ENCODE assay signal across 12 mouse cellular contexts in genomic region chr1:74084752-74085151, GRCm38 (mm10). TPM values are rescaled to one million over a fixed set of nuclear protein-coding genes. Genes with fewer than 3 reads are reported as not detected.
DNase-seq lines count a peak whose midpoint lies in the region; ATAC-seq lines count a peak whose summit lies in the region.
"Had no signal": no experiment of that assay in that cellular context is flagged by ENCODE, and none has a peak within 500 bp of the region (broad histone marks: within the 10 kb centered on the region; RNA-seq: fewer than 3 reads in every experiment).

No protein-coding gene starts in this region.

- no peak overlapping the region for H3K4me3 ChIP-seq in heart, embryonic 16.5 days (ENCODE audit: low read length)
- H3K4me3 ChIP-seq in midbrain, embryonic 10.5 days, result no peak overlapping the region
- H3K4me3 ChIP-seq in midbrain, embryonic 14.5 days (replicated peaks; ENCODE audit: low read depth, low read length), result no peak overlapping the region
- H3K4me3 ChIP-seq in embryonic facial prominence, embryonic 13.5 days, result no peak overlapping the region
- H3K4me3 ChIP-seq in stomach, embryonic 15.5 days (replicated peaks), result no peak overlapping the region
- H3K4me3 ChIP-seq: neural tube, embryonic 12.5 days had no signal

- WGBS in heart, embryonic 16.5 days, result 47% methylated on average over 5 of the region's 5 CpGs
- 50% methylated on average over 5 of the region's 5 CpGs for WGBS in midbrain, embryonic 10.5 days
- 43% methylated on average over 5 of the region's 5 CpGs for WGBS in midbrain, embryonic 14.5 days
- 54% methylated on average over 5 of the region's 5 CpGs for WGBS in embryonic facial prominence, embryonic 13.5 days
- 36% methylated on average over 5 of the region's 5 CpGs for WGBS in stomach, embryonic 15.5 days

- H3K36me3 ChIP-seq in heart, embryonic 16.5 days (ENCODE audit: control insufficient read depth, insufficient read depth), result no peaks in the 10 kb centered on the region
- no peaks in the 10 kb centered on the region for H3K36me3 ChIP-seq in midbrain, embryonic 10.5 days
- no peaks in the 10 kb centered on the region for H3K36me3 ChIP-seq in midbrain, embryonic 14.5 days (ENCODE audit: control insufficient read depth, insufficient read depth, low read length)
- H3K36me3 ChIP-seq in embryonic facial prominence, embryonic 13.5 days, result no peaks in the 10 kb centered on the region
- H3K36me3 ChIP-seq in stomach, embryonic 15.5 days, result no peaks in the 10 kb centered on the region
- H3K36me3 ChIP-seq: G1E; neural tube, embryonic 12.5 days had no signal

- H3K4me1 ChIP-seq in heart, embryonic 16.5 days (ENCODE audit: control insufficient read depth, insufficient read depth, low read length), result peaks cover 32% of the 10 kb centered on the region
- peaks cover 43% of the 10 kb centered on the region for H3K4me1 ChIP-seq in midbrain, embryonic 10.5 days
- H3K4me1 ChIP-seq in midbrain, embryonic 14.5 days (ENCODE audit: control insufficient read depth, insufficient read depth, low read length), result no peaks in the 10 kb centered on the region
- H3K4me1 ChIP-seq in embryonic facial prominence, embryonic 13.5 days, result peaks cover 72% of the 10 kb centered on the region
- peaks cover 36% of the 10 kb centered on the region for H3K4me1 ChIP-seq in stomach, embryonic 15.5 days

- peak overlapping the region; percentile 12 for H3K27ac ChIP-seq in heart, embryonic 16.5 days (ENCODE audit: low read length)
- peak overlapping the region; percentile 65 for H3K27ac ChIP-seq in midbrain, embryonic 10.5 days (replicated peaks)
- H3K27ac ChIP-seq in midbrain, embryonic 14.5 days (replicated peaks; ENCODE audit: low read depth, low read length), result no peak overlapping the region
- peak overlapping the region; percentile 66; the same call in 1 of the 2 replicates for H3K27ac ChIP-seq in embryonic facial prominence, embryonic 13.5 days
- H3K27ac ChIP-seq in stomach, embryonic 15.5 days, result peak overlapping the region; percentile 67
- H3K27ac ChIP-seq: neural tube, embryonic 12.5 days had no signal

- H3K27me3 ChIP-seq in heart, embryonic 16.5 days (ENCODE audit: control insufficient read depth, insufficient read depth, low read length), result no peaks in the 10 kb centered on the region
- peaks cover 11% of the 10 kb centered on the region; the same call in 1 of the 2 replicates for H3K27me3 ChIP-seq in midbrain, embryonic 10.5 days (ENCODE audit: low read depth, poor library complexity, severe bottlenecking)
- H3K27me3 ChIP-seq in midbrain, embryonic 14.5 days (ENCODE audit: control insufficient read depth, insufficient read depth, low read length), result no peaks in the 10 kb centered on the region
- no peaks in the 10 kb centered on the region for H3K27me3 ChIP-seq in embryonic facial prominence, embryonic 13.5 days
- H3K27me3 ChIP-seq in stomach, embryonic 15.5 days (replicated peaks), result no peaks in the 10 kb centered on the region
- H3K27me3 ChIP-seq: neural tube, embryonic 12.5 days had no signal

- H3K9ac ChIP-seq in heart, embryonic 16.5 days (ENCODE audit: low read length), result no peak overlapping the region
- H3K9ac ChIP-seq in midbrain, embryonic 14.5 days (replicated peaks; ENCODE audit: low read length), result no peak overlapping the region
- H3K9ac ChIP-seq in embryonic facial prominence, embryonic 13.5 days, result no peak overlapping the region
- no peak overlapping the region for H3K9ac ChIP-seq in stomach, embryonic 15.5 days
- H3K9ac ChIP-seq: neural tube, embryonic 12.5 days had no signal

- no peaks in the 10 kb centered on the region for H3K9me3 ChIP-seq in heart, embryonic 16.5 days (replicated peaks; ENCODE audit: control insufficient read depth, low read length)
- H3K9me3 ChIP-seq in midbrain, embryonic 10.5 days (replicated peaks), result no peaks in the 10 kb centered on the region
- H3K9me3 ChIP-seq in midbrain, embryonic 14.5 days (ENCODE audit: control insufficient read depth, low read length), result no peaks in the 10 kb centered on the region
- H3K9me3 ChIP-seq in embryonic facial prominence, embryonic 13.5 days, result no peaks in the 10 kb centered on the region
- H3K9me3 ChIP-seq in stomach, embryonic 15.5 days, result no peaks in the 10 kb centered on the region
- H3K9me3 ChIP-seq: G1E; neural tube, embryonic 12.5 days had no signal

- H3K4me2 ChIP-seq in heart, embryonic 16.5 days (ENCODE audit: low read depth, low read length), result no peak overlapping the region
- no peak overlapping the region for H3K4me2 ChIP-seq in midbrain, embryonic 14.5 days (ENCODE audit: low read length)
- no peak overlapping the region for H3K4me2 ChIP-seq in embryonic facial prominence, embryonic 13.5 days
- no peak overlapping the region for H3K4me2 ChIP-seq in stomach, embryonic 15.5 days
- H3K4me2 ChIP-seq: neural tube, embryonic 12.5 days had no signal

- no peak for DNase-seq in heart, adult 18-20 months
- no peak for DNase-seq in midbrain, embryonic 10.5 days (ENCODE audit: low spot score)
- no peak for DNase-seq in midbrain, embryonic 14.5 days
- DNase-seq in T-cell, adult 2 months (ENCODE audit: low spot score), result no peak
- DNase-seq: cerebellum, adult 8-10 months; right cerebral cortex, postnatal 14 days; thymus, adult 2 months had no signal

- no peak for ATAC-seq in heart, embryonic 16.5 days (replicated peaks; ENCODE audit: extremely low read depth, insufficient read depth, low FRiP score)
- ATAC-seq in midbrain, embryonic 14.5 days (ENCODE audit: low FRiP score, low TSS enrichment), result no peak
- ATAC-seq in embryonic facial prominence, embryonic 13.5 days (ENCODE audit: insufficient number of reproducible peaks, insufficient read depth, low FRiP score, low TSS enrichment, low read depth), result no peak
- ATAC-seq in stomach, embryonic 15.5 days (ENCODE audit: insufficient read depth, low FRiP score, low read depth), result no peak

RNA-seq across cellular contexts. Expression of gene Tns1, which starts 39.5 kb away (rescaled TPM):
- polyA plus RNA-seq in heart, embryonic 16.5 days (2015; fragmentation: Nextera tagmentation; extraction: Ambion mirVana), result 120 and 144 TPM in 2 replicates
- total RNA-seq in heart, adult 18-20 months (2021), result 100 to 1,000 TPM; 636 to 666 TPM
- polyA plus RNA-seq in midbrain, embryonic 10.5 days (2016; fragmentation: Nextera tagmentation; extraction: Ambion mirVana), result 10.3 and 13.4 TPM in 2 replicates
- polyA plus RNA-seq in midbrain, embryonic 14.5 days (2014; fragmentation: Nextera tagmentation; extraction: Ambion mirVana), result 7.6 and 11.0 TPM in 2 replicates
- polyA plus RNA-seq in embryonic facial prominence, embryonic 13.5 days (2015; fragmentation: Nextera tagmentation; extraction: Ambion mirVana), result 38.5 and 39.3 TPM in 2 replicates
- polyA plus RNA-seq in stomach, embryonic 15.5 days (2015; fragmentation: Nextera tagmentation; extraction: Ambion mirVana), result 34.5 and 40.3 TPM in 2 replicates

RNA-seq across cellular contexts. Expression of gene Rufy4, which starts 40.6 kb away (rescaled TPM):
- polyA plus RNA-seq in heart, embryonic 16.5 days (2015; fragmentation: Nextera tagmentation; extraction: Ambion mirVana), result 0.45 and 0.91 TPM in 2 replicates
- total RNA-seq in heart, adult 18-20 months (2021), result under 1 TPM; 0.84 to 0.95 TPM
- 0.29 and 0.51 TPM in 2 replicates for polyA plus RNA-seq in midbrain, embryonic 10.5 days (2016; fragmentation: Nextera tagmentation; extraction: Ambion mirVana)
- polyA plus RNA-seq in midbrain, embryonic 14.5 days (2014; fragmentation: Nextera tagmentation; extraction: Ambion mirVana), result 0.12 and 0.33 TPM in 2 replicates
- polyA plus RNA-seq in embryonic facial prominence, embryonic 13.5 days (2015; fragmentation: Nextera tagmentation; extraction: Ambion mirVana), result 0.22 and 0.23 TPM in 2 replicates
- polyA plus RNA-seq in stomach, embryonic 15.5 days (2015; fragmentation: Nextera tagmentation; extraction: Ambion mirVana), result 0.23 and 0.43 TPM in 2 replicates
- polyA plus RNA-seq: G1E had no signal
